Mouse (Mus musculus) kidney, adult 10 weeks (tissue): ENCODE measurements around the gene Rimklb. TPM values are rescaled to one million over a fixed set of nuclear protein-coding genes. Genes with fewer than 3 reads are reported as not detected.

ENCODE experiments used
- polyA plus RNA-seq: library from polyadenylated mRNA; stranded (reverse); fragments of 350-450 nt; fragmentation: Illumina TruSeq; extraction: RNeasy Lipid Tissue Mini Kit (QIAGEN cat#74804); gene quantifications from one replicate; pipeline ENCODE4 v1.2.3, GENCODE M21; 2014; ENCODE audit warnings: low read depth, low replicate concordance

The Rimklb gene
- 0.77 TPM for polyA plus RNA-seq

GRCm38 (mm10) chr6:122498661-122499060, at the start of gene Rimklb:
Gene Rimklb, minus strand, starts transcription at chr6:122498761.

DNA sequence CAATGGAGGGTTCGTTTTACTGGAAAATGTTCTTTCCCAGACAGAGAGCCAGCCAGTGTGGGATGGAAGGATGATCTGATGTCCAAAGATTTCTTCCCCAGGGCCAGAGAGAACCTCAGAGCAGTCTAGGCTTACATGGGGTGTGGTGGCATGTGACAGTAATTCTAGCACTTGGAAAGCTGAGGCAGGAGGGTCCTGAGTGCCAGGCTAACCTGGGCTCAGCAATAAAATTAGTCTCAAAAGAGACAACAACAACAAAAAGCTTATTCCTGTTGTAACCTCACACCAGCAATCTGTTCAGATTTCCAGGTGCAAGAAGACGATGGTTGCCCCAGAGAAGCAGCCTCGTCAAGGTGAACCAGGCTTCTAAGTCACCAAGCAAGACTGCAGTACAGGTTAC, 7.0 kb upstream of the Rimklb start, which contains the start of gene Mfap5:
TSS of gene Mfap5 (plus strand) at position 301 of the 400 bp plus-strand sequence.

Other genes starting within 250 kb of the Rimklb start
- not detected for gene Klrg1, start 215.9 kb downstream of the Rimklb start, polyA plus RNA-seq
- gene M6pr, start 190.0 kb downstream of the Rimklb start, polyA plus RNA-seq: 229 TPM
- 5.6 TPM for gene Phc1, start 158.2 kb downstream of the Rimklb start, polyA plus RNA-seq
- gene Mfap5, start 7.1 kb upstream of the Rimklb start, polyA plus RNA-seq: 3.4 TPM
- gene Aicda, start 55.0 kb upstream of the Rimklb start, polyA plus RNA-seq: not detected
- gene Apobec1, start 103.7 kb upstream of the Rimklb start, polyA plus RNA-seq: 6.1 TPM
- gene Gdf3, start 111.3 kb upstream of the Rimklb start, polyA plus RNA-seq: not detected
- not detected for gene Dppa3, start 127.6 kb upstream of the Rimklb start, polyA plus RNA-seq
- gene Nanog, start 208.7 kb upstream of the Rimklb start, polyA plus RNA-seq: not detected